Mouse (Mus musculus): ENCODE measurements around the gene Aplf. TPM values are rescaled to one million over a fixed set of nuclear protein-coding genes. Genes with fewer than 3 reads are reported as not detected.
A peak's percentile ranks its signal among the peaks of the same experiment; 100 is the strongest.

Aplf gene
- polyA plus RNA-seq, 1 experiment from 2014 or later = 15.0 TPM

DNA sequence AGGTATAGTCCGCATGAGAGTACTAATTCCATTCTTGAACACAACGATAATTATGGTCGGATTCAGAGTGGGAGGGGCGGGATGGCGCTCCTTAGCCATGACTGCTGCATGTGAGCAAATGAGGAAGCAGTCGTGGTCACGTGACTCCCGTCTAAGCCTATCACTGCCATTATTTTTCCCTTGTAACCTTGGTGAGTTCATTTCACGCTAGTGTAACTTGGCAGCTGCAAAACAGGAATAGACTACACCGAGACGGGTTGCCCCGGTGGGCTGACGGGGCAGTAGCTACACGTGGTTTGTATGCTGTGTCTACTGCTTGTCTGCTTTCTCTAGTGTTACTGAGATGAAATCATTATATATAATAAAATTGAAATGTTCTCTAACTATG lies 56.3 kb downstream of the Aplf start:
- Histone ChIP-seq H3K36me3 (ENCODE audit: control insufficient read depth, insufficient read depth, low read length) (no peaks in the 10 kb centered on the region), H3K27ac (ENCODE audit: low read depth) (no peak overlapping the region), H3K9me3 (ENCODE audit: control insufficient read depth, low read length) (no peaks in the 10 kb centered on the region), H3K9ac (ENCODE audit: low read length) (no peak overlapping the region), H3K4me1 (replicated peaks; ENCODE audit: control insufficient read depth, insufficient read depth, low read length) (peaks cover 1% of the 10 kb centered on the region; the same call in 1 of the 2 replicates), H3K27me3 (replicated peaks; ENCODE audit: control insufficient read depth, insufficient read depth, low read length) (no peaks in the 10 kb centered on the region), H3K4me2 (ENCODE audit: low read length) (no peak overlapping the region), H3K4me3 (ENCODE audit: low read depth, low read length) (no peak overlapping the region)
- ATAC-seq (replicated peaks; ENCODE audit: low FRiP score, low TSS enrichment, low read depth) (no peak), DNase-seq (ENCODE audit: low spot score) (peak; percentile 48)
- WGBS = 92% methylated on average over 14 of the region's 14 CpGs

DNA sequence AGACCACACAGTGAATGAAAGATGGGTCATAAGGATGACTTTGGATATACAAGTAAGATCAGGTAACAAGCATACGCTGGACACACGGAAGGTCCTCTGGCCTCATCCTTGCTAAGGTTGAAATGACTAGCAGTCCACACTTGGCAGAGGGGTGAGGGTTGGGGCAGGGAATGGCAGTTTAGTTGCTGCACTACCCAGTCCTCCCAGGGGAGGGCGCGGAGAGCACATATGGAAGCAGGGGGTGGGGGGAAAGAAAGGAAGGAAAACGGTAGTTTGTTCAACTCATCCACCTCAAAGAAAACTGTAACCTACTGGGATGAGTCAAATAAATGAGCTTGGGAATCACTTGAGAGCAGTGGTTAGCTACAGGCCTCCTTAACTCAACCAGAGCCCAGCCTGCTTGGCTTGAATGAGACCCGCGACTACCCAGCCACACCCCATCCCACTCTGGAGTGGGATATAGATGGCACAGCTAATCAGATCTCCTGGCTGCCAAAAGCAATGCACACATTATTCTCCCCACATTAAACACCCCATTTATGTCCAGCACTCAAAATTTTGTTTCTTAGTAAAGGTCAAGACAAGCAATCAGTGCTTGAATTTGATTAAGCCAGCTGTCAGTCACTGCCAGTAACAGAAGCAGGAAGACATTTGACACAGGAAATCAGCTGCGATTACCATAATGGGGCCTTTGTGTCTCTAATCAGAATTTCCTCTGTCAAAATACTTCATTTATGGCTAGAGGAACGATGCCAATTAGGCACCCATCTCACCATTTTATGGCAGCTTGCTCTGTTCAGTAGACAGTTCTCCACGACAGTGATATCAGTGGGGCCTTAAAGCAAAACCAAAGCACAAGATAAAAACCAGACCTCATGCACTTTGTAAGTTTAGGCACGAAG lies 56.9 kb downstream of the Aplf start:
- DNase-seq (ENCODE audit: low spot score) (peak; percentile 69), ATAC-seq (replicated peaks; ENCODE audit: low FRiP score, low TSS enrichment, low read depth) (no peak)
- Histone ChIP-seq H3K36me3 (ENCODE audit: control insufficient read depth, insufficient read depth, low read length) (no peaks in the 10 kb centered on the region), H3K9me3 (ENCODE audit: control insufficient read depth, low read length) (no peaks in the 10 kb centered on the region), H3K27me3 (replicated peaks; ENCODE audit: control insufficient read depth, insufficient read depth, low read length) (no peaks in the 10 kb centered on the region), H3K4me1 (replicated peaks; ENCODE audit: control insufficient read depth, insufficient read depth, low read length) (no peaks in the 10 kb centered on the region), H3K27ac (ENCODE audit: low read depth) (no peak overlapping the region), H3K9ac (ENCODE audit: low read length) (no peak overlapping the region), H3K4me2 (ENCODE audit: low read length) (no peak overlapping the region), H3K4me3 (ENCODE audit: low read depth, low read length) (no peak overlapping the region)
- 57% methylated on average over 11 of the region's 11 CpGs for WGBS

DNA sequence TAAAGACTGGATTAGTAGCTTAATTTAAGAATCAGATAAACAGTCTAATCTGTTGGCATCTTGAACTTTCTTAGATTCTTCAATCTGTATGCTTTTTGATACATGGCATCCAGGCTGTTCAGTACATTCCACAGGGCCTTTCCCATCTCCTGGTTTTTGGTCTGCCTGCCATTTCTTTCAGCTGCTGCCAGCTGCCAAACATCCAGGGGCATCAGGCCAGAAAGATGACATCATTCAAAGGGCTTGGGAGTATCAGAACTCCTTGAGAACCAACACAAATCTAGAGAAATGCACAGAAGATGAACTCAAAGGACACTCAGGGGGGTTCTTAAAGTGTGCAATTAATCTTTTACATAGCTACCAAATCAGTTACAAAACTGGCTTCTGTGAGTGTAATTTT lies 72.2 kb downstream of the Aplf start:
- ATAC-seq (replicated peaks; ENCODE audit: low FRiP score, low TSS enrichment, low read depth) (no peak), DNase-seq (ENCODE audit: low spot score) (peak; percentile 61)
- no peak overlapping the region for H3K4me2 ChIP-seq (ENCODE audit: low read length)
- H3K27ac ChIP-seq (ENCODE audit: low read depth) = no peak overlapping the region
- no peak overlapping the region for H3K4me3 ChIP-seq (ENCODE audit: low read depth, low read length)
- H3K27me3 ChIP-seq (replicated peaks; ENCODE audit: control insufficient read depth, insufficient read depth, low read length) = no peaks in the 10 kb centered on the region
- H3K9me3 ChIP-seq (ENCODE audit: control insufficient read depth, low read length) = no peaks in the 10 kb centered on the region
- no peak overlapping the region for H3K9ac ChIP-seq (ENCODE audit: low read length)
- peaks cover 7% of the 10 kb centered on the region; the same call in 1 of the 2 replicates for H3K4me1 ChIP-seq (replicated peaks; ENCODE audit: control insufficient read depth, insufficient read depth, low read length)
- H3K36me3 ChIP-seq (ENCODE audit: control insufficient read depth, insufficient read depth, low read length) = no peaks in the 10 kb centered on the region

DNA sequence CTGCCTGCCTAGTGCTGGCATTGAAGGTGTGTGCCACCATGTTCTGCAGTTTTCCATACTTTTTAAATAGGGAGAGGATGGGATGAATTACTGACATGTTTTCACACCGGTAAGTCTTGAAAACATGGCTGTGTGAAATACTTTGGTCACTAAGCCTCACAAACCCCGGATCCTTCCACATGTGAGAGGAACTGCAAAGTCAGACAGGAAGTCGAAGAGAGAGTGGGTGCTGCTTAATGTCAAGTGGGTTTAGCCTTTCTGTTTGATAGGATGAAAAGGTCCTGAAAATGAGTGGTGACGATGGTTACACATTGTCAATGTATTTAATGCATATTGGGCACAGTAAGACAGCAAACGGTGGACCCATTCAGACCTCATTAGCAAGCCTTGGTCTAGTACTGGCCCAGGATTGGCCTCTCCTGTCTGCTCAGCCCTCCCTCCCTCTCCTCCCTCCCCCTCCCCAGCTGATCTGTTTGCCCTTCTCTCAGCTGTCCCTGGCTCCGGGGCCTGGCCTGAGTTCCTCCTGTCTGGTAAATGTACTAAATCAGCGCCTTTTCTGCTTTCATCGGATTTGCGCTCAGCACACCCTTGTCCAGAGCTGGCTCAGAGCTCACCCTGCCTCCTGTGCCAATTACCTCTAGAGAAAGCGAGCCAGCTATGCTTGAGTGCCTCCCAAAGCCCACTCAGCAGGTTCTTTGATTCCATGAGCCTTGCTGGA lies 74.7 kb downstream of the Aplf start:
- Histone ChIP-seq H3K9ac (ENCODE audit: low read length) (no peak overlapping the region), H3K4me2 (ENCODE audit: low read length) (no peak overlapping the region), H3K9me3 (ENCODE audit: control insufficient read depth, low read length) (no peaks in the 10 kb centered on the region), H3K27ac (ENCODE audit: low read depth) (no peak overlapping the region), H3K27me3 (replicated peaks; ENCODE audit: control insufficient read depth, insufficient read depth, low read length) (no peaks in the 10 kb centered on the region), H3K36me3 (ENCODE audit: control insufficient read depth, insufficient read depth, low read length) (no peaks in the 10 kb centered on the region), H3K4me1 (replicated peaks; ENCODE audit: control insufficient read depth, insufficient read depth, low read length) (peaks cover 7% of the 10 kb centered on the region; the same call in 1 of the 2 replicates), H3K4me3 (ENCODE audit: low read depth, low read length) (no peak overlapping the region)
- 36% methylated on average over 10 of the region's 10 CpGs for WGBS
- ATAC-seq (replicated peaks; ENCODE audit: low FRiP score, low TSS enrichment, low read depth) = no peak
- no peak for DNase-seq (ENCODE audit: low spot score)

DNA sequence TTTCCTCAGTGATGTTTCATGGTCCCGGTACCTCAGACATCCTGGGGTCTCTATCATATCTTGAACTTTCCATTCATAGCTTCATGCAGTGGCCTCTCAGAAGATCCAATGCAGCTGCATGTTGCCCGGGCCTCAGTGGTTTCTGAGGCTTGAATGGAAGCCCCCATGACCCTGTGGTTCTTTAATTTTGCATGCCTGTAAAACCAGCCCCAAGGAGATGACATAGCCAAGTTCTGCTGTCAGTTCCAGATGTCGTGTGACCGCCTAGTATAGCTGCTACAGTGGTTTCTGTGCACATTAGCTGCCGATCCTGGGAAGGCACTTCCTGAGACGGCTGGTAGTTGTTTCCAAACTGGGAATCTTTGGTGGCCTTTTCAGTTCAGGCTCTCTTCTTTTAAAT lies 77.8 kb downstream of the Aplf start:
- WGBS = 76% methylated on average over 6 of the region's 6 CpGs
- ATAC-seq (replicated peaks; ENCODE audit: low FRiP score, low TSS enrichment, low read depth) = no peak
- H3K36me3 ChIP-seq (ENCODE audit: control insufficient read depth, insufficient read depth, low read length) = no peaks in the 10 kb centered on the region
- no peak overlapping the region for H3K4me3 ChIP-seq (ENCODE audit: low read depth, low read length)
- peaks cover 11% of the 10 kb centered on the region for H3K4me1 ChIP-seq (replicated peaks; ENCODE audit: control insufficient read depth, insufficient read depth, low read length)
- DNase-seq (ENCODE audit: low spot score) = no peak
- H3K4me2 ChIP-seq (ENCODE audit: low read length) = no peak overlapping the region
- H3K27ac ChIP-seq (ENCODE audit: low read depth) = no peak overlapping the region
- no peaks in the 10 kb centered on the region for H3K9me3 ChIP-seq (ENCODE audit: control insufficient read depth, low read length)
- no peaks in the 10 kb centered on the region; the same call in 1 of the 2 replicates for H3K27me3 ChIP-seq (replicated peaks; ENCODE audit: control insufficient read depth, insufficient read depth, low read length)
- H3K9ac ChIP-seq (ENCODE audit: low read length) = no peak overlapping the region

DNA sequence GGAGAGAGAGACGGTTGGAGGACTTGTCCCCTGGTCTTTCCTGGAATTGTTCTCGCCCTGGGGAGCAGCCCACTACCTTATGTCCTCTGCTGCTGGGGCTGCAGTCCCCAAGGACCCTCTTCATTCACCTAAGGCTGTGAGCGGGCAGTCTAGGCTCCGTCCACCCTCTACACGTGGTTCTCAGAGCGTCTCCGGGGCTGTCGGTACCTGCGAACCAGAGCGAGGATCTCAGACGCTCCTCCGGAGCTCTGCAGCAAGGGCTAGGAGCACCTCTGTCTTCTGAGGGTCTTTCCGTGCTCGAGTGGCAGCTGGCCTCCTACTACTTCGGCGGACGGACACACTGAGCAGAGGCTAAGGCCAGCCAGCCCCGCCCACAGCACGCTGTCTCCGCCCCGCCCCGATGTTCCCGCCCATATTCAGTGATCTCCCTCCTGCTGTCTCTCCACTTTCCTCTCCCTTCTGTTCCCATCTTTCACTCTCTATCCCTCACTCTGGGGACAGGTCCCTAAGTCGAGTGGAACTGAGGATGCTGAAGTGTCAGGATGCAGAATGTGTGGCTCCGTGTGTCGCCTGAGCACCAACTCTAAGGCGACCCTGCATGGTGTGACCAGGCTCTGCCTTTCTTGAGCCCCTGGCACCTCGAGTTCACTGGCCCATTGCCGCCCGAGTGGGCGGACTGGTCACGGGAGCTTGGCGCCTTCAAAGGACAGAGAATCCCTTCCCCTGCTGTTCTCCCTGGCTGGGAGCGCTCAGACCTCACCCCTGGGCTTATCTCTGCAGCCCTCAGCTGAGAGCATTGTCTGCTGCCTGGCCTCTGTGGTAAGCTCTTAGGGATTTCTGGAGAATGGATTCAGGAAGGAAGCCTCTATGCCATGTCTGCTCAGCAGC lies 81.4 kb downstream of the Aplf start, which contains the start of gene Prokr1:
Gene Prokr1, minus strand, starts transcription at position 350 of the 888 bp plus-strand sequence.
- no peaks in the 10 kb centered on the region; the same call in 1 of the 2 replicates for H3K27me3 ChIP-seq (replicated peaks; ENCODE audit: control insufficient read depth, insufficient read depth, low read length)
- H3K27ac ChIP-seq (ENCODE audit: low read depth) = no peak within 1 kb of the TSS
- peaks cover 5% of the 10 kb centered on the region for H3K4me1 ChIP-seq (replicated peaks; ENCODE audit: control insufficient read depth, insufficient read depth, low read length)
- H3K4me3 ChIP-seq (ENCODE audit: low read depth, low read length) = peak within 1 kb of the TSS; percentile 58
- H3K4me2 ChIP-seq (ENCODE audit: low read length) = peak within 1 kb of the TSS; percentile 97
- ATAC-seq (replicated peaks; ENCODE audit: low FRiP score, low TSS enrichment, low read depth) (peak; percentile 88), DNase-seq (ENCODE audit: low spot score) (peak; percentile 84)
- no peaks in the 10 kb centered on the region for H3K9me3 ChIP-seq (ENCODE audit: control insufficient read depth, low read length)
- H3K36me3 ChIP-seq (ENCODE audit: control insufficient read depth, insufficient read depth, low read length) = no peaks in the 10 kb centered on the region
- WGBS = 1% methylated on average over 34 of the region's 34 CpGs
- peak within 1 kb of the TSS; percentile 55 for H3K9ac ChIP-seq (ENCODE audit: low read length)

DNA sequence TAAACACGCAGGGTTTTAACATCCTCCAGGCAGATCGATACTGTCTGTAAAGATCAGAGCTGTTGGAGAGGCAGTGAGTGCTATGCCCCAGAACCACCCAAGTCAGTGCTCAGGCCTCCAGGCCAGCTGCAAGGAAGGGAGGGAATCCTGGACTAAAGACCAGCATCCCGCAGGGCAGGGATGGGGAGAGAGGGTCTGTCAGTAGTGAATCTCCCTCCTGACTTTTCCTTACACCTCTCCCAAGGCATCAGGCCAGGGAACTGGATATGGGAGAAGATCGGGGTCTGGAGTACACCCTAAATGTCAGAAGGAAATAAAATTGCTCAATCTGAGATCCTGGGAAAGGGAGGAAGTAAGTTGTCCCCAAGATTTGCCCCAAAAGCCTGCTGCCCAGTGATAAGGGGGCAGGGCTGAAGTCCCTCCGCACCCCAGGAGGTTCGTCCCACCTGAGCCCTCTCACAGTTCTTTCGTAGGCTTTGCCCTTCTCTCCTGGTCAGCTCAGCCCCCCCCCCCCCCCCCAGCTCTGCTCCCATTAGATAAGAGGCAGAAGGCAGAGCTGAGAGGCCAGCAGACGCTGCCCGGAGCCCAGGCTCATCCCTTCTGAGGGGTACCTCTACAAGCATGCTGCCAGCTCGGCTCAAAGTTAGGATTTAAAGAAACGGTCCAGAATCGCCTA lies 82.1 kb downstream of the Aplf start:
- H3K9me3 ChIP-seq (ENCODE audit: control insufficient read depth, low read length) = no peaks in the 10 kb centered on the region
- peak overlapping the region; percentile 58 for H3K4me3 ChIP-seq (ENCODE audit: low read depth, low read length)
- H3K27ac ChIP-seq (ENCODE audit: low read depth) = no peak overlapping the region
- H3K36me3 ChIP-seq (ENCODE audit: control insufficient read depth, insufficient read depth, low read length) = no peaks in the 10 kb centered on the region
- peaks cover 5% of the 10 kb centered on the region for H3K4me1 ChIP-seq (replicated peaks; ENCODE audit: control insufficient read depth, insufficient read depth, low read length)
- no peaks in the 10 kb centered on the region; the same call in 1 of the 2 replicates for H3K27me3 ChIP-seq (replicated peaks; ENCODE audit: control insufficient read depth, insufficient read depth, low read length)
- peak; percentile 37; the same call in 1 of the 2 replicates for ATAC-seq (replicated peaks; ENCODE audit: low FRiP score, low TSS enrichment, low read depth)
- peak overlapping the region; percentile 55 for H3K9ac ChIP-seq (ENCODE audit: low read length)
- no peak for DNase-seq (ENCODE audit: low spot score)
- 17% methylated on average over 12 of the region's 12 CpGs for WGBS
- H3K4me2 ChIP-seq (ENCODE audit: low read length) = peak overlapping the region; percentile 97

DNA sequence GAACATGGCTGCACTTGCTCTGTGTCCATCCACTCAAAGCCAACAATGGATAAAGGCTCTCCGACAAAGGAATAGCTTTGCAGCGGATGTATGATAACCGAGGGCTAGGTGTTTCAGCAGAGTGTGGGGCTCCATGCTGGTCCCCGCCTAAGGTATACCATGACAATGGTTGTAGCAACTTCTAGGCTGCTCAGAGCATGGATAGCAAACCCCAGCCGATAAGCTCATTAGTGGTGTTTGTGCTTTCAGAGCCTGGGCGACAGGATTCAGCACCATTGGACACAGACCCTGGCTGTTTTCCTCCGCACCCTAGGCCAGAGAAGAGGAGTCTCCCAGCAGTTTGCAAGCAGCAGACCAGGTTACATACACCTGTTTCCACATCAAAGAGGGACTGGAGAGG lies 88.0 kb downstream of the Aplf start:
- Histone ChIP-seq H3K4me3 (ENCODE audit: low read depth, low read length) (no peak overlapping the region), H3K9me3 (ENCODE audit: control insufficient read depth, low read length) (no peaks in the 10 kb centered on the region), H3K27me3 (replicated peaks; ENCODE audit: control insufficient read depth, insufficient read depth, low read length) (no peaks in the 10 kb centered on the region; the same call in 1 of the 2 replicates), H3K36me3 (ENCODE audit: control insufficient read depth, insufficient read depth, low read length) (no peaks in the 10 kb centered on the region), H3K9ac (ENCODE audit: low read length) (no peak overlapping the region), H3K27ac (ENCODE audit: low read depth) (no peak overlapping the region), H3K4me1 (replicated peaks; ENCODE audit: control insufficient read depth, insufficient read depth, low read length) (no peaks in the 10 kb centered on the region), H3K4me2 (ENCODE audit: low read length) (no peak overlapping the region)
- WGBS = 87% methylated on average over 7 of the region's 7 CpGs
- no peak for ATAC-seq (replicated peaks; ENCODE audit: low FRiP score, low TSS enrichment, low read depth)
- no peak for DNase-seq (ENCODE audit: low spot score)
